Mouse (Mus musculus): Measurements from ENCODE around the gene 1500011B03Rik.

DNA sequence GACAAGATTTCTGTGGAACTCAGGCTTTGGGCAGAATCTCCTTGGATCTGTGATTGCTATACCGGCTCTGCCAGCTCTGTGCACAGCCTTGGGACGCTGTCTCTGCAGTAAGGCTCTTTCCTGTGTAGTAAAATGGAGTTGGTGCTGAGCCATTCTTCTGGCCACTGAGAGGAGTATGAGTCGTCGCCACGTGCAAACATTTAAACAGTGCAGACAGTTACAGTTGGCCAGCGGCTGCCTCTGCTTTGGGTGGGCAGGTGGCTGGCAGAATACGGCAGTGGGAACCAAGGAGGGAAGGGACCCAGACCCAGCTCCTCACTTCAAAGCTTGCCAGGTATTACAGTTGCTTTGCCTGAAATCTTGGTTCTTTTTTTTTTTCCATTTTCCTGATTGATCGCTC is 26.0 kb downstream of the 1500011B03Rik start:
- TF ChIP-seq GATA1 (IDR thresholded peaks at IDR 0.05; ENCODE audit: borderline replicate concordance, low read length), result no peak
- TF ChIP-seq FLI1 (IDR thresholded peaks at IDR 0.05; ENCODE audit: low read length), result no peak
